Mouse (Mus musculus) forebrain, postnatal 0 days (tissue): Measurements from ENCODE around the gene Gar1. TPM values are rescaled to one million over a fixed set of nuclear protein-coding genes. Genes with fewer than 3 reads are reported as not detected.
A peak's percentile ranks its signal among the peaks of the same experiment; 100 is the strongest.

Source experiments
- ATAC-seq: fragments of 200-750 bp; cut with Nextera tagmentation; 2 replicates; pipeline ENCODE4 v1.8.0; 2017; ENCODE audit warnings: mild to moderate bottlenecking, moderate library complexity
- DNase-seq: peaks from one replicate; pipeline ENCODE4 v3.0.0-alpha.2; 2015
- H3K27ac ChIP-seq: fragments of 300-500 bp; sonication (generic); 2 replicates; pipeline ENCODE4 v1.5.1; 2014; ENCODE audit warnings: low read depth, mild to moderate bottlenecking, antibody characterized with exemption, low read length, moderate library complexity, mixed read lengths
- H3K27me3 ChIP-seq: fragments of 300-500 bp; sonication (generic); 2 replicates; pipeline ENCODE4 v1.6.1; 2014; ENCODE audit warnings: mild to moderate bottlenecking, low read length, mixed read lengths; ENCODE audit not compliant: insufficient read depth
- H3K36me3 ChIP-seq: fragments of 300-500 bp; sonication (generic); 2 replicates; pipeline ENCODE4 v1.6.1; 2014; ENCODE audit warnings: mild to moderate bottlenecking, moderate library complexity; ENCODE audit not compliant: insufficient read depth
- H3K4me1 ChIP-seq: fragments of 300-500 bp; sonication (generic); 2 replicates; pipeline ENCODE4 v1.6.1; 2014; ENCODE audit warnings: antibody characterized with exemption; ENCODE audit not compliant: insufficient read depth
- H3K4me2 ChIP-seq: fragments of 300-500 bp; sonication (generic); 2 replicates; pipeline ENCODE4 v1.6.1; 2014; ENCODE audit warnings: low read depth, mild to moderate bottlenecking, moderate library complexity
- H3K4me3 ChIP-seq: fragments of 300-500 bp; sonication (generic); 2 replicates; pipeline ENCODE4 v1.5.1; 2014; ENCODE audit warnings: low read depth, low read length, mixed read lengths
- H3K9ac ChIP-seq: fragments of 300-500 bp; sonication (generic); 2 replicates; pipeline ENCODE4 v1.6.1; 2014; ENCODE audit warnings: mild to moderate bottlenecking
- H3K9me3 ChIP-seq: fragments of 300-500 bp; sonication (generic); 2 replicates; pipeline ENCODE4 v1.6.1; 2016; ENCODE audit warnings: low read length
- CTCF ChIP-seq: sonication (generic); IDR thresholded peaks from 2 replicates; pipeline ENCODE4 v1.5.1; 2016; ENCODE audit warnings: antibody characterized with exemption, control low read depth, low read depth
- WGBS: fragments of 180-500 bp; shearing (Covaris S2); extraction: QIAGEN DNeasy Blood & Tissue Kit; methylation state at CpG from one replicate; pipeline ENCODE4 v1.1.7; 2014; 5-methylcytosine and 5-hydroxymethylcytosine counted together
- polyA plus RNA-seq: library from polyadenylated mRNA; unstranded; fragments of >200 nt; fragmentation: Nextera tagmentation; extraction: Ambion mirVana; gene quantifications from 2 replicates; pipeline ENCODE4 v1.2.1, GENCODE M21; 2015
- total RNA-seq: library from RNA; depleted of rRNA; stranded (reverse); fragments of >200 nt; gene quantifications from 2 replicates; pipeline ENCODE4 v1.2.3, GENCODE M21; 2014; rRNA removed

Gene Gar1
- total RNA-seq = 7.1 and 9.0 TPM in 2 replicates
- polyA plus RNA-seq = 30.9 and 37.3 TPM in 2 replicates

DNA sequence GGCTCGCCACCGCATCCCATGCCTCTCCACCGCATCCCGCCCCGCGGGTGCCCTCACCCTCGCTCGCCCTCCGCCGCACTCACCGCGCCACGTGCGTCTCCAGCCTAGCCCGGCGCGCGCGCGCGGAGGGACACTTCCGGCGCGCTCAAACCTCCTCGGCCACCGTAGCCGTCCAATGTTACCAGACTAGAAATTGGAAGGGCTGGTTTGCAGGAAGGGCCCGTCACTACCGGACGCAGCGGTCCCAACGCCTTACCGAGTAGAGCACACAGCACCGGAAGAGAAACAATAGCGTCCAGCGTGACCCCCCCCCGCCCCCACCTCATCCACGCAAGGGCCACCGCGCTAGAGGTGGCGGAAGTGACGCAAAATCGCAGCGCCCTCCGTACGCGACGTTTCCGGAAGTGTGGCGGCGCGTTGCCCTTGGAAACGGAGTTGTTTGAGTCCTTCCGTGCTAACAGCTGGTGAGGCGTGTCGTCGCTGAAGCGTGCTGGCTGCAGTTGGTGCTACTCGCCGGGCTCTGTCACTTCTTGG lies at the start of gene Gar1:
Gene Gar1, minus strand, starts transcription at position 362 of the 534 bp plus-strand sequence.
- H3K27ac ChIP-seq = peak within 1 kb of the TSS; percentile 88
- H3K4me1 ChIP-seq = peaks cover 8% of the 10 kb centered on the region
- peak within 1 kb of the TSS; percentile 95 for H3K4me3 ChIP-seq
- under 1% methylated on average over 60 of the region's 60 CpGs for WGBS
- peak within 1 kb of the TSS; percentile 85 for H3K9ac ChIP-seq
- H3K27me3 ChIP-seq = no peaks in the 10 kb centered on the region
- peak within 1 kb of the TSS; percentile 66 for H3K4me2 ChIP-seq
- H3K36me3 ChIP-seq = 0 out of 2 replicates have a peak, but pooled peaks cover 3% of the 10 kb centered on the region
- no peak for TF ChIP-seq CTCF
- no peaks in the 10 kb centered on the region for H3K9me3 ChIP-seq
- DNase-seq = peak; percentile 99
- peak; percentile 97 for ATAC-seq

DNA sequence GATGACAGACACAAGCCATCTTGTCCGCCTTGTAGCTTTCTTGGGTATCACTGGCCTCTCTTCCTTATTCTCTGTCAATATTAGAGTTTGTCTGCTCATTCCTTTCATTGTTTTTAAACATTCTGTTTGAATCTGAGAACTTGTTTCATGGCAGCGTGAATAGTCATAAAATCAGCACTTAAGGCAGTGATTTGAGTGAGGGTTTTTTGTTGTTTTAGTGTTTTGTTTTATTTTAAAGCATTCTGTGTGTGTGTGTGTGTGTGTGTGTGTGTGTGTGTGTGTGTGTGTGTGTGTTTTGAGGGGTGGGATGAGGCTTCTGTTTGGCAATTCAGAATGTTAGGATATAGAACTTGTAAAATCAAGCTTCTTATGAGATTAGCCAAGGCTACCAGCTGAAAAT lies 48.7 kb upstream of the Gar1 start:
- 60% methylated on average over 2 of the region's 2 CpGs for WGBS
- TF ChIP-seq CTCF = no peak
- H3K4me1 ChIP-seq = peaks cover 6% of the 10 kb centered on the region; the same call in 1 of the 2 replicates
- no peaks in the 10 kb centered on the region for H3K27me3 ChIP-seq
- no peak overlapping the region for H3K9ac ChIP-seq
- H3K9me3 ChIP-seq = no peaks in the 10 kb centered on the region
- H3K4me2 ChIP-seq = peak overlapping the region; percentile 93; the same call in 1 of the 2 replicates
- no peaks in the 10 kb centered on the region for H3K36me3 ChIP-seq
- H3K4me3 ChIP-seq = 0 out of 2 replicates have a peak overlapping the region, but pooled peaks have one; percentile 92
- no peak overlapping the region for H3K27ac ChIP-seq
- DNase-seq (no peak), ATAC-seq (no peak)

DNA sequence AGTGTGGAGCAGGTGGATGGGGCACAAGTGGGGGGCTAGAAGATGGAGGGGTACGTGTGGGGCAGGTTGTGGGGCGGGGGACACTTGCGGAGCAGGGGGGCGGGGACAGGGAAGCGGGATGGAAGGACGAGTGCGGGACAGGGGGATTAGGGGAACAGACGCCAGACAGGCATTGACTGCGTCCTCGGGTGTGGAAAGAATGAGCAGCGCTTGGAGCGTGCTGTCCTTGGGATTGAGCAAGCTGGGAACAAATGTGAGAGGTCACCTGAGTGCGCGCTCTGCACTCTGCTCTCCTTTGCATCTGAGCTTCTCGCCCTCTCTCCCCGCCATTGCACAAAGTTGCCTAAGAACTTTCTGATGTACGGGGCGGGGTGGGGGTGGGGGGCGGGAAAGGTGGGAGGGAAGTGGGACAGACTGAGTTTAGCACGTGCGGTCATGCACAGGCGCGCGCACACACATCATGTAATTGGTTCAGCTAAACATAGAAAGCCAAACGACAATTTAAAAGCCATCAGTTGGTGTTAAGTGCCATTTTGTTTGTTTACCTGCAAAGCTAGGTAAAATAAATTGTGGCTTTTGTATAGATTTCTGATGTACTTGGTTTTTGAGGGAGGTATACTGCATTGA lies 48.0 kb upstream of the Gar1 start:
- peak; percentile 12 for DNase-seq
- Histone ChIP-seq H3K27ac (no peak overlapping the region), H3K4me2 (peak overlapping the region; percentile 93), H3K4me3 (peak overlapping the region; percentile 92), H3K27me3 (no peaks in the 10 kb centered on the region), H3K9ac (peak overlapping the region; percentile 72), H3K4me1 (peaks cover 6% of the 10 kb centered on the region; the same call in 1 of the 2 replicates), H3K36me3 (no peaks in the 10 kb centered on the region), H3K9me3 (no peaks in the 10 kb centered on the region)
- peak; percentile 26 for ATAC-seq
- TF ChIP-seq CTCF = no peak
- under 1% methylated on average over 24 of the region's 25 CpGs for WGBS

DNA sequence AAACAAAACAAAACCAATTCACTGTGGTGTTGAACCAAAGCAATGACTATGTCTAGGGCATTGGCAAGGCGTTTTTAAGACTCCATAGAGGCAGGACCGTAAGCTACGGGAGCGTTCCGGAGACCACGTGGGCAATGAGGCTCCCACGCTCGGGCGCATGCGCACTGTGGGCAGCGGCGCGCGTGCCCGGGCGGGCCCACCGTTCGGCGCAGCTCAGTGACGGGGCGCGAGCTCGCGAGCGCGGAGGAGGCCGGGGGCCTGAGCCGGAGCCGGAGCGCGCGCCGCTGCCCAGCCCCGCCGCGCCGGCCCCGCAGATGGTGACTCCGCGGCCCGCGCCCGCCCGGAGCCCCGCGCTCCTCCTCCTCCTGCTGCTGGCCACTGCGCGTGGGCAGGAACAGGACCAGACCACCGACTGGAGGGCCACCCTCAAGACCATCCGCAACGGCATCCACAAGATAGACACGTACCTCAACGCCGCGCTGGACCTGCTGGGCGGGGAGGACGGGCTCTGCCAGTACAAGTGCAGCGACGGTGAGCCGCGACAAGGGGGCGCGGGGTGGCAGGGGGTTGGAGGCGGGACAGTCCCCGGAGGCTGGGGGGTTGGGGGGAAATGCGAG lies 47.3 kb upstream of the Gar1 start, which contains the start of gene Pla2g12a:
Gene Pla2g12a, plus strand, starts transcription at position 202 of the 617 bp plus-strand sequence.
- H3K36me3 ChIP-seq = no peaks in the 10 kb centered on the region
- H3K27ac ChIP-seq = peak within 1 kb of the TSS; percentile 79
- WGBS = 2% methylated on average over 54 of the region's 66 CpGs
- no peaks in the 10 kb centered on the region for H3K27me3 ChIP-seq
- H3K4me2 ChIP-seq = peak within 1 kb of the TSS; percentile 93
- ATAC-seq = peak; percentile 96
- H3K9me3 ChIP-seq = no peaks in the 10 kb centered on the region
- DNase-seq = peak; percentile 97
- H3K4me3 ChIP-seq = peak within 1 kb of the TSS; percentile 92
- peaks cover 6% of the 10 kb centered on the region; the same call in 1 of the 2 replicates for H3K4me1 ChIP-seq
- peak; percentile 50 for TF ChIP-seq CTCF
- H3K9ac ChIP-seq = peak within 1 kb of the TSS; percentile 72

DNA sequence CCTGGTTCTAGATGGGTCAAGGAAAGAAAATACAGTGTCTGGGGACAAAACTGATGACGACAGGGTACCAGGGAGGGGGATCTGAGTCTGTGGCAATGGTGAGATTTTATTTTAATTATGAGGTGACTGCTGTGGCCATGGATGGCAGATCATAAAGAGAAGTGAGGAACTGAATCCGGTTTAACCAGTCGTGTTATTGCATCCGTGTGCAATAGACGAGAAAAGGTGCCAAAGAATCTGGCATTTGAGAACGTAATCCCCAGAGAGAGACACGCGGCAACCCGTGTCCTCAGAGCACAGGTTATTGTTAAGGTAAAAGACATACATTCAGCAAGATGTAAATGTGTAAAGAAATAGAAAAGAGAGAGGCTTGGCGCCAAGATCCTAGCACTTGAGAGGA lies 46.1 kb upstream of the Gar1 start:
- peaks cover 6% of the 10 kb centered on the region; the same call in 1 of the 2 replicates for H3K4me1 ChIP-seq
- H3K27ac ChIP-seq = no peak overlapping the region
- DNase-seq = no peak
- H3K9ac ChIP-seq = no peak overlapping the region
- WGBS = 69% methylated on average over 10 of the region's 10 CpGs
- no peaks in the 10 kb centered on the region for H3K9me3 ChIP-seq
- H3K4me2 ChIP-seq = no peak overlapping the region
- H3K4me3 ChIP-seq = no peak overlapping the region
- H3K27me3 ChIP-seq = no peaks in the 10 kb centered on the region
- H3K36me3 ChIP-seq = no peaks in the 10 kb centered on the region
- no peak for TF ChIP-seq CTCF
- no peak for ATAC-seq

DNA sequence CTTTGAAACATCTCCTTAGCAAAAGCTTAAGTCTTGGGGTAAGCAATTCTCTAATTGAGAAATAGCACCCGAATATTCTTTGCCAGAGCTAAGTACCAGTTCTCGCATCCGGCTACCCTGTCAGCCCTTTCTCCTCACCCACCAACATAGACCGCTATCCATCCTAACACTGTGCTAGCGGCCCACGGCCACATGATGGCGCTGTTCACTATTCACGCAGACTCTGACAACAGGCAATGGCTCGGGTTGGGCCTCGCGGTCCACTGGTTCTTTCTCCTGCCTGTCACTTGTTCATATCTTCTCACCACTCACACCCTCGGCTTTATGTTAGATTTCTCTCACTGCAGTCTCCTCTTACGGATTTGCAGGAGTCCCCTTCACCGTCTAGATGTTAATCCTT lies 32.5 kb upstream of the Gar1 start:
- 57% methylated on average over 14 of the region's 14 CpGs for WGBS
- no peak for ATAC-seq
- DNase-seq = no peak
- Histone ChIP-seq H3K9me3 (no peaks in the 10 kb centered on the region), H3K4me1 (no peaks in the 10 kb centered on the region), H3K4me3 (no peak overlapping the region), H3K27me3 (no peaks in the 10 kb centered on the region), H3K4me2 (no peak overlapping the region), H3K27ac (no peak overlapping the region), H3K36me3 (no peaks in the 10 kb centered on the region), H3K9ac (no peak overlapping the region)
- peak; percentile 53 for TF ChIP-seq CTCF

DNA sequence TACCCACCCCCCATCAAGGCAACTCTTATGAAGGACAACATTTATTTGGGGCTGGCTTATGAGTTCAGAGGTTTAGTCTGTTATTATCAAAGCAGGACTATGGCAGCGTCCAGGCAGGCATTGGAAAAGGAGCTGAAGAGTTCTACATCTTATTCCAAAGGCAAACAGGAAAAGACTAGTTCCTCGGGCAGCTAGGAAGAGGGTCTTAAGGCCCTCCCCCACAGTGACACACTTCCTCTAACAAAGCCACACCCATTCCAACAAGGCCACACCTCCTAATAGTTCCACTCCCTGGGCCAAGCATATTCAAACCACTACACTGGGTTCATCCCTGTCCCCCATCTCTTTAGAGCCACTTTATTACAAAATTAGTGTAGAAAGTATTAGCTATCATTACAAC lies 31.4 kb upstream of the Gar1 start:
- Histone ChIP-seq H3K4me3 (no peak overlapping the region), H3K27ac (no peak overlapping the region), H3K27me3 (no peaks in the 10 kb centered on the region), H3K9me3 (no peaks in the 10 kb centered on the region), H3K4me1 (no peaks in the 10 kb centered on the region), H3K36me3 (no peaks in the 10 kb centered on the region), H3K4me2 (no peak overlapping the region), H3K9ac (no peak overlapping the region)
- no peak for TF ChIP-seq CTCF
- ATAC-seq (no peak), DNase-seq (no peak)
- WGBS = 77% methylated on average over 2 of the region's 2 CpGs
